Mouse (Mus musculus) heart, embryonic 14.5 days (tissue): ENCODE data around the gene Gm42417. TPM values are rescaled to one million over a fixed set of nuclear protein-coding genes. Genes with fewer than 3 reads are reported as not detected.

ENCODE experiments used
- ATAC-seq: fragments of 200-750 bp; cut with Nextera tagmentation; 2 replicates; pipeline ENCODE4 v1.8.0; 2017; ENCODE audit warnings: low read depth, moderate TSS enrichment; ENCODE audit not compliant: insufficient number of reproducible peaks, insufficient read depth, low FRiP score
- H3K27ac ChIP-seq, 2 experiments: fragments of 200-500 bp in 1 of 2; fragments of 300-500 bp in 1 of 2; sonication (generic) in 1 of 2; replicated peaks in 1 of 2; 2 replicates each; pipeline ENCODE4 v1.5.1; 2012 to 2014; ENCODE audit warnings: low read depth in 2 of 2, low read length in 2 of 2, control low read depth in 1 of 2, mild to moderate bottlenecking in 1 of 2, mixed read lengths in 1 of 2; ENCODE audit not compliant: control insufficient read depth in 1 of 2, insufficient read depth in 1 of 2
- H3K27me3 ChIP-seq: fragments of 300-500 bp; sonication (generic); 2 replicates; pipeline ENCODE4 v1.6.1; 2014; ENCODE audit warnings: mild to moderate bottlenecking, low read length, control low read depth; ENCODE audit not compliant: control insufficient read depth, insufficient read depth
- H3K36me3 ChIP-seq: fragments of 300-500 bp; sonication (generic); 2 replicates; pipeline ENCODE4 v1.6.1; 2014; ENCODE audit warnings: mild to moderate bottlenecking, control low read depth, low read length, mixed read lengths; ENCODE audit not compliant: control insufficient read depth, insufficient read depth
- H3K4me1 ChIP-seq, 2 experiments: fragments of 200-500 bp in 1 of 2; fragments of 300-500 bp in 1 of 2; sonication (generic) in 1 of 2; 2 replicates each; pipeline ENCODE4 v1.6.1; 2012 to 2014; ENCODE audit warnings: low read length in 2 of 2, control low read depth in 1 of 2, mixed read lengths in 1 of 2; ENCODE audit not compliant: control insufficient read depth in 2 of 2, insufficient read depth in 2 of 2
- H3K4me2 ChIP-seq: fragments of 300-500 bp; sonication (generic); 2 replicates; pipeline ENCODE4 v1.6.1; 2014; ENCODE audit warnings: mild to moderate bottlenecking, low read length
- H3K4me3 ChIP-seq, 2 experiments: fragments of 200-500 bp in 1 of 2; fragments of 300-500 bp in 1 of 2; sonication (generic) in 1 of 2; 2 replicates each; pipeline ENCODE4 v1.5.1; 2012 to 2014; ENCODE audit warnings: low read length in 2 of 2, mild to moderate bottlenecking in 2 of 2, control low read depth in 1 of 2, low read depth in 1 of 2, moderate library complexity in 1 of 2; ENCODE audit not compliant: control insufficient read depth in 1 of 2, insufficient read depth in 1 of 2
- H3K9ac ChIP-seq: fragments of 300-500 bp; sonication (generic); 2 replicates; pipeline ENCODE4 v1.6.1; 2014; ENCODE audit warnings: mild to moderate bottlenecking, low read length
- H3K9me3 ChIP-seq: fragments of 300-500 bp; sonication (generic); 2 replicates; pipeline ENCODE4 v1.6.1; 2016; ENCODE audit warnings: low read length, control low read depth; ENCODE audit not compliant: control insufficient read depth
- WGBS: fragments of 180-500 bp; shearing (Covaris S2); extraction: QIAGEN DNeasy Blood & Tissue Kit; methylation state at CpG from one replicate; pipeline ENCODE4 v1.1.7; 2014; 5-methylcytosine and 5-hydroxymethylcytosine counted together
- polyA plus RNA-seq: library from polyadenylated mRNA; unstranded; fragments of >200 nt; fragmentation: Nextera tagmentation; extraction: Ambion mirVana; gene quantifications from 2 replicates; pipeline ENCODE4 v1.2.1, GENCODE M21; 2014

Gm42417 gene
- polyA plus RNA-seq, 1 experiment from 2014 or later = not detected

DNA sequence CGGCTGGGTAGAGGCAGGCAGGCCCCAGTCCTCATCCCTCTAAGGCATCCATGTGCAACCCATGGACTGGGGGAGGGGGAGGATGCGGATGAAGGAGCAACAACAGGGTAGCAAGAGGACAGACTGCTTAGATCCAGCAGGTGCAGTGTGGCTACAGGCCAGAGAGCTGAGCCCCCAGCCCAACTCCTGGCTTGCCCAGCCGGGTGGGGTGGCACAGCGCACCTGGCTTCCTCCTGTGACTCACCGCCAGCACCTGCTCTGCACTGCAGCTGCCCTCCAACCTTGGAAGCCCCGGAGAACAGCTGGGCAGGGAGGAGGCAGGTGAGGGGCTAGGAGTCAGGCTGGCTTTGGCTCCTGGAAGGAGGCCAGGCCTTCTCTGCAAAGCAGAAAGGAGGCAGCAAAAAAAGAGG is 40.8 kb upstream of the Gm42417 start:
- Histone ChIP-seq H3K36me3 (no peaks in the 10 kb centered on the region), H3K9ac (peak overlapping the region; percentile 69), H3K27me3 (no peaks in the 10 kb centered on the region), H3K4me2 (peak overlapping the region; percentile 63), H3K27ac (peak overlapping the region; percentile 83 to 85), H3K4me3 (peak overlapping the region; percentile 5 to 24; a peak in 3 of 4 replicates), H3K4me1 (peaks cover 35 to 42% of the 10 kb centered on the region in 2 experiments), H3K9me3 (no peaks in the 10 kb centered on the region)
- ATAC-seq = no peak
- 26% methylated on average over 6 of the region's 6 CpGs for WGBS

DNA sequence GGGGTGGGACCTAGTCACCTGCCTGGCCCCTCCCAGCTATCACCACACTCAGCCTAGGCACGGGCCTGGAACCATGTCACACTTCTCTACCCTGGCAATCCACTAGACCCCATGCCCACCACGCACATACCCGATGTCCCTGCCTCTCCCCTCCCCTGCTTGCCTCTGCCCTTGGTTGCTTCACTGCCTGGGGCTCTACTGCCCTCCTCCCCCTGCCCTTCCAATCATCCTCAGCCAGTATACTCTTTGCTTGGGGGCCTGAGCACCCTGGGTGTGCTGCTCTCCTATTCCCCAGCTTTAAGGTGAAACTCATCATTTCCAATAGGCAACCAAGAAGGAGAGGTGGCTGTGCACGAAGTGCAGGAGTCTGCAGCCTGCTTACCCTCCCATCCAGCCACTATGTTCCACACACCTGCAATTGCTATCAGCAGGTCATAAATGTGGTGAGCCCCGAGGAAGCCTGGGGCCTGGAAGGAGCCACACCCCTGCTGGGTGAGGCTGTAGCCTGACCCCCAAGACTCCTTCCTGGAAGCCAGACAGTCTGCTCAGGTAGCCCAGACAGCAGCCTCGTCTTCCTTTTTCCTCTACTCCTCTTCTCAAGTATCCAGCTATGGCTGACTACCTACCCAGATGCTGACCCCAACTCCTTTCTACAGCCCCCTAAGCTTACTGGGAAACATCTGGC is 37.9 kb upstream of the Gm42417 start:
- Histone ChIP-seq H3K27me3 (no peaks in the 10 kb centered on the region), H3K9me3 (no peaks in the 10 kb centered on the region), H3K27ac (no peak overlapping the region), H3K4me1 (peaks cover 23 to 29% of the 10 kb centered on the region in 2 experiments), H3K9ac (no peak overlapping the region), H3K36me3 (no peaks in the 10 kb centered on the region), H3K4me3 (no peak overlapping the region), H3K4me2 (no peak overlapping the region)
- 57% methylated on average over 6 of the region's 6 CpGs for WGBS
- no peak for ATAC-seq

DNA sequence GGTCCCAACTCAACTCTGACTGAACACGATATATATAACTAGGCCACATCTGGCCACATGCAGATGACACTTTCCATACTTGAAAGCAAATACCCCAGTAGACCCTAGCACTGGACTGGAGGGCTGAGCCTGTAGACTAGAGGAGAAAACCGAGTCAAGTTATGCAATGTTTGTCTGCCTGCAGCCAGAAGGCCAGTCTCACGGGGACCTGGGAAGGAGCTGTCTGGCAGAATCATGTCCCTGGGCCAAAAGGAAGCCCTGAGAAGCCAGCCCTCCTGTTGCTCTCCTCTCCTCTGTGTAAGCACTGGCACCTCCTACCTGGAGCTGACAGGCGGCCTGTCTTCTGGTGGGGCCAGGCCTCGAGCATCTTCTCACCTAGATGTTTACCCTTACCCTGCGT is 36.1 kb upstream of the Gm42417 start:
- Histone ChIP-seq H3K4me1 (peaks cover 20 to 23% of the 10 kb centered on the region in 2 experiments), H3K9me3 (no peaks in the 10 kb centered on the region), H3K9ac (no peak overlapping the region), H3K4me3 (no peak overlapping the region), H3K27ac (no peak overlapping the region), H3K4me2 (no peak overlapping the region), H3K36me3 (no peaks in the 10 kb centered on the region), H3K27me3 (no peaks in the 10 kb centered on the region)
- no peak for ATAC-seq
- 68% methylated on average over 5 of the region's 6 CpGs for WGBS

DNA sequence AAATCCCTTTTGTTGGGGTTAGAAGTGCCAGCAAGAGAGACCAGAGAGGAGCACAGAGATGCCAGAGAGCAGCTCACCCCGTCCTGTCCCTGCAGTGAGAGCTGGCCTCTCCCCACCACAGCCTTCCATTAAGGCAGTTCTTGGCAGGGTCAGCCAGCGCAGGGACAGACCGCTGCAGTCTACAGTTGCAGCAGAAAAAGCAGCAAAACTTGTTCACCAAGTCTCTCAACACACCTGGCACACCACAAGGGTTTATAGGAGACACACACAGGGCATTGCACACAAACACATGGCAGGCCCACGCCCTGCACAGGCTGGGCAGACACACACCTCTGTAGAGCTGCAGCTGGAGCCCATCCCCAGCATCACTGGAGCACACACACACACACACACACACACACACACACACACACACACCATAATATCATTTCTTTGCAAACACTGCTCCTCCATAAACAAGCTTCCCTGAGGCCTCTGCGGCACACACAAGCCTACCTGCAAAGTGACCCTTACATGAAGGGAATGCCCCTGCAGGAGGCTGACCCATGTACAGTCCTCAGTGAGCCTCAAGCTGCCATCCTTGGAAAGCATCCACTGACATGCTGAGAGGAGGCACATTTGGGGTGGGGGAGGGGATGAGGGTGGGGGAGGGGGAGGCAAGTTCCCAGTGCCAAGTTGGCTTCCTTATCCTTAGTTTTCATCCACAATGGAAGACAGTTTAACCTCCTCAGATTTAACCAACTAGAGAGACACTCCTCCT is 35.1 kb upstream of the Gm42417 start:
- Histone ChIP-seq H3K4me1 (peaks cover 16 to 18% of the 10 kb centered on the region in 2 experiments), H3K4me2 (no peak overlapping the region), H3K9ac (no peak overlapping the region), H3K36me3 (no peaks in the 10 kb centered on the region), H3K9me3 (no peaks in the 10 kb centered on the region), H3K27ac (no peak overlapping the region), H3K4me3 (no peak overlapping the region), H3K27me3 (no peaks in the 10 kb centered on the region)
- no peak for ATAC-seq
- WGBS = 96% methylated on average over 5 of the region's 5 CpGs

DNA sequence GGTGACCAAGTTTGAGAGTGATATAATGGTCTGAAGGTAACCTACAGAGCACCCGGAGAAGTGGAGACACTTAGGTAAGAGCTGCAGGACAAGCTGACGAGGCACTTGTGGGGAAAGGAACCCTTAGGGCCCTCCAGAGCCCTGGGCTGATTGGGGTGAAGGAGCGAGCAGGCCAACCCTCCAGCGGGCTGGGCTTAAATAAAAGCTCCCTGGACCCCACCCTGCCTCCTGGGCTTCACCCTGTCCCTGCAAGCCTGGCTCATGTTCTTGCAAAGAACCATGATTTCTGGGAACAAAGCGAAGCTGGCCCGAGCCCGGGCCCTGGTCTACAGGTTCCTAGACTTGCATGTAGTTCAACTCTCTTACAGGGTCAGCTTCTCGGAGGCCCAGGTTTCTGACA is 34.3 kb upstream of the Gm42417 start:
- no peak overlapping the region for H3K27ac ChIP-seq
- no peaks in the 10 kb centered on the region for H3K27me3 ChIP-seq
- WGBS = 80% methylated on average over 8 of the region's 8 CpGs
- no peaks in the 10 kb centered on the region for H3K9me3 ChIP-seq
- peaks cover 19 to 26% of the 10 kb centered on the region in 2 experiments for H3K4me1 ChIP-seq
- no peak overlapping the region for H3K4me3 ChIP-seq
- H3K36me3 ChIP-seq = no peaks in the 10 kb centered on the region
- H3K9ac ChIP-seq = no peak overlapping the region
- no peak for ATAC-seq
- no peak overlapping the region for H3K4me2 ChIP-seq

DNA sequence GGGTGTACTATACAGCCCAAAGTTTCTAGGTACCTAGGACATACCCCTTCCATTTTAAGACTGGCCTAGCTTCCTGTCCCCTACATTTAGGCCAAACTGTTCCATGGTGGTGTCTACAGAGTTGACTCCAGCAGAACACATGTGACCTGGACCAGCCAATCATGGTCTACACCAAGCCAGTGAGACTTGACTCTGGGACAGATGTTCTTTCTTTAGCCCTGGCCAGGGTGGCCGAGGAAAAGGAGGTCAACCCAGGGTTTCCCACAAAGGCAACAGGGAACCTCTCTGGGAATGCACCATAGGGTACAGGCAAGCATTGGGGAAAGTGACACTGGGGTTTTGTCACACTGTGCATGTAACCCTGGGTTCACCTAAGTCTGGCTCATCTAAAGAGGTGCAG is 33.5 kb upstream of the Gm42417 start:
- Histone ChIP-seq H3K9ac (no peak overlapping the region), H3K4me3 (no peak overlapping the region), H3K27ac (no peak overlapping the region), H3K27me3 (no peaks in the 10 kb centered on the region), H3K36me3 (no peaks in the 10 kb centered on the region), H3K4me2 (no peak overlapping the region), H3K4me1 (peaks cover 25 to 33% of the 10 kb centered on the region in 2 experiments), H3K9me3 (no peaks in the 10 kb centered on the region)
- WGBS = 77% methylated on average over 1 of the region's 1 CpGs
- no peak for ATAC-seq

DNA sequence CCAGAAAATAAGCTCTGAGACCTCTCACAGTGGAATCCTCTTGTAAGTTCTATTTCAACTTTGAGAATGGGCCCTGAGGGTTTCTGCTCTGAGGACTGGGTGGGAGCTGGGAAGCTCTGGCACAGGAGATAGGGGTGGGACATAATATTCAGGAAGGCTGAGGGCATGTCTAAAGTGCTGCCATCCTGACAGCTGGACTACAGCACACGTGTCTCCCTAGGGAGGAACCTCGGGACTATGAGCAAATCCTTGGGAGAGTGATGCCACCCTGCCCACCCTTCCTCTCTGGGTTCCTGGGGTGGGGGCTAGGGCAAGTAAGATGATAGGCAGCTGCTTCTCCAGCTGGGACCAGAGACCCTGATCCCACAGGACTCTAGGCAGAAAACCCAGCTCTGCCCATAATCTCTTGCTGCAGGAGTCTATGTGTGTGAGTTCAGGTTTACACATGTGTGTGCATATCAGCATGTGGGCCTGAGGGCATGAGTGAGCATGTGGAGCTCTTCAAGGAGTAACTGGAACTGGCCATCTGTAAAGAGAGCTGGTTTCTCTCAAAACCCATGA is 33.0 kb upstream of the Gm42417 start:
- no peak overlapping the region for H3K9ac ChIP-seq
- 62% methylated on average over 2 of the region's 2 CpGs for WGBS
- no peak for ATAC-seq
- no peaks in the 10 kb centered on the region for H3K36me3 ChIP-seq
- H3K27me3 ChIP-seq = no peaks in the 10 kb centered on the region
- no peak overlapping the region for H3K4me3 ChIP-seq
- peaks cover 25 to 33% of the 10 kb centered on the region in 2 experiments for H3K4me1 ChIP-seq
- H3K4me2 ChIP-seq = no peak overlapping the region
- no peak overlapping the region for H3K27ac ChIP-seq
- H3K9me3 ChIP-seq = no peaks in the 10 kb centered on the region
